Mouse (Mus musculus) erythroblast, embryonic 14.5 days (primary cell): ENCODE data around the gene Abcc5.

Experiments
- GATA1 ChIP-seq: IDR thresholded peaks from 2 replicates; pipeline ENCODE4 v1.6.1; 2012; ENCODE audit warnings: low read length, inconsistent platforms, mixed read lengths
- TAL1 ChIP-seq: IDR thresholded peaks from 3 replicates; pipeline ENCODE4 v1.6.1; 2012; ENCODE audit warnings: low read length, inconsistent platforms, mixed read lengths

DNA sequence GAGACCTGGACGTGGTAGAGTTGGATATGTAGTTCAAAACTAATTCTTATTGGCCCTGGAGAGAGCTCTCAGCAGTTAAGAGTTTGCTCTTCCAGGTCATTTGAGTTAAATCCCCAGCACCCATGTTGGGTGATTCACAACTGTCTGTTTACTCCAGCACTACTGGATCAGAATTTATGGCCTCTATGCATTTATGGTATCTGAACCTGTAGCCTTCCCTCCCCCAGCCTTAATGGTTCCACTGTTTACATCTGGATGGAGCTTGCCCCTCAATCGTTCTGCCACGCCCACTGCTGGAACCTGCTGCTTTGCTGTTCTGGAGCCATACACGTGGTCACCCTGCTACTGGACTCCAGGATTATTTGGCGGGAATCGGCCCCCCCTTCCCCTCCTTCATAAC, 25.6 kb upstream of the Abcc5 start:
- no peak for TF ChIP-seq GATA1
- TF ChIP-seq TAL1 = no peak
